Mouse (Mus musculus) frontal cortex, postnatal 36 days (tissue): Measurements from ENCODE around the gene Dnajb11.

ENCODE experiments used
- DNase-seq, 2 experiments: peaks; one replicate each; pipeline ENCODE4 v3.0.0; 2022; ENCODE audit warnings: low spot score in 2 of 2

Gene Dnajb11

DNA sequence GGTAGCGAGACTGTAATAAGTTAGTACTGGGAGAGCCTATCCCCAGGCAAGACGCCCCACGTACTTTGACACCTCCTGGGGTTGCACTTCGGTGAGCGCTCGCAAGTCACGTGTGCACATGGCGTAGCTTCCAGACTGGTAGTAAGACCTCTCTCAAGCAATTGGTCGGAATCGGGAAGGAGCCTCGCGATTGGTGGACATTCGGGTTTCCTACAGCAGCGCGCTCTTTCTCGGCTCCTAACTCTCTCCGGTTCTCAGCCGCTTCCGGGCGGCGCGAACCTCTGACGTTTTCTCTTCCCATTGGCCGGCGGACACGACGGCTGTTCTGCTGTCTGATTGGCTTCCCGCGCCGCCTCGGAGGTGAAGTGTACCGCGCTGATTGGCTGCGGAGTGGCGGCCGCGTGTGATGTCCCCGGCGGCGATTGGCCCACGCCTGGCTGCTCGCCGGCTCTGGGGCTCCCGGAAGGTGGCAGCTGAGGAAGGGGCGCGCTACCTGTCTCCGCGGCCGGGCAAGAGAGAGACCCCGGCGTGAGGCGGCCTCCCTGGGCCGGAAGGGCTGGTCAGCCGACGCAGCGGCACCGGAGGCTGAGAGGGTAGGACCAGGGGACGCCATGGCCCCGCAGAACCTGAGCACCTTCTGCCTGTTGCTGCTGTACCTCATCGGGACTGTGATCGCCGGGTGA, at the start of gene Dnajb11, which contains the start of gene Tbccd1:
Dnajb11 (plus strand) TSS at position 415 of the 683 bp plus-strand sequence.
Tbccd1 (minus strand) TSS at position 239 of the 683 bp plus-strand sequence.
- DNase-seq: peak; percentile 100

DNA sequence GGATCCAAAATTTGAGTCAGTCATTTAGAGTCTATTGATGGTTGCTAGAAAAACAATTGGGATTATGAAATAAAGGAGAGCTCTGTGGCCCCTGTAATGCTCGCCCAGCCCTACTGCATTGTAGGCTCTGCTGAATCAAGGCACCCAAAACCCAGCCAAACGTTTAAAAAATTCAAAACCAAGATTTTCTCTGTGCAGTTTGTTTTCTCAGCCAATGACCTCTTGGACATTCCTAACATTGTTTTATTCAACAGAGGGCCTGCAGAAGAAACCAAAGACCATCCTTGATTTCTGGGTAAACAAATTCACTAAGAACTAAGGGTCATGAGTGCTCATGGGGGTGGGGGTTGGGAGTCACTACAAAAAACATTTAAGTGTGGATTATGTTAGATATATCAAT, 46.2 kb upstream of the Dnajb11 start, which contains the start of gene Crygs:
Crygs (minus strand) TSS at position 101 of the 400 bp plus-strand sequence.
- DNase-seq: no peak

DNA sequence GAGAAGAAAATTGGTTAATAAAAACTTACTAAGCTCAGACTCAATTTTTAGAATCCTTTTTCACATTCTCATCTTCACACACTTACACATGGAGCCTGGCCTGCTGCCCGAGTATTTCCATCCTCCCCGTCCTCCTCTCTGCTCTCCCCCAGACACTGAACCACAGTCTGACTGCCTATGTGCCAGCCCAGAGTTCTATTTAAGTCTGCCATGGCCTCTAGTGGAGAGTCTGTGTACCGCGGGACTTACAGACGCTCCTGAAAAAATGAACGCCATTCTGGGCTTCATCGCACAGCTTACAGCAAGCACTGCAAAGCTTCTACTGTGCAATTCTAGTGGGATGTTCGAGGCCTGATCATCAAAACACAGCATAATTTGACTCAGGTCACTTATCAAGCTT, 36.9 kb upstream of the Dnajb11 start:
- DNase-seq: peak; percentile 58 to 68

DNA sequence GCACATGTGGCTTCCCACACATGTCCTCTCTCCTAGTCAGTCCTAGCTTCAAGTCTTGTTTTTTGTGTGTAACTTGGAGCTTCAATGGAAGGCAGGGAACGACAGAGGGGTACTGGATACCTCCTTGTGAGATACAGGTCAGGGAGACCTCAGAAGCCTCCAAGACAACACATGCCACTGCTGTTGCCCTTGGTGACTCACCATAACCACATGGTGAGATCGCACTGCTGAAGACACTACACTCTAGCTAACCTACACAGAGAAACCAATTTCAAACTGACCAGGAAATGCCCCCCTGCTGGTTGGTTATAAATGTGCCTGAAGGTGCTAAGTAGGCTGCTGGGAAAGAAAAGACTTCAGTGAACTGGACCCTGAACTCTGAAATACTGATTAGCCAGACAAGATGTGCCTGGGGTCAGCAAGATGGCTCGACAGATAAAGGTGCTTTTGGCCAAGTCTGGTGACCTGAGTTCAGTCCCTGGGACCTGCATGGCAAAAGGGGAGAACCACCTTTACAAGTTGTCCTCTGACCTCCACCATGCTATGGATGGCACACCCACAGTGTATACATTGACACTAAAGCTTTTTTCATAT, 24.6 kb upstream of the Dnajb11 start:
- DNase-seq: no peak

DNA sequence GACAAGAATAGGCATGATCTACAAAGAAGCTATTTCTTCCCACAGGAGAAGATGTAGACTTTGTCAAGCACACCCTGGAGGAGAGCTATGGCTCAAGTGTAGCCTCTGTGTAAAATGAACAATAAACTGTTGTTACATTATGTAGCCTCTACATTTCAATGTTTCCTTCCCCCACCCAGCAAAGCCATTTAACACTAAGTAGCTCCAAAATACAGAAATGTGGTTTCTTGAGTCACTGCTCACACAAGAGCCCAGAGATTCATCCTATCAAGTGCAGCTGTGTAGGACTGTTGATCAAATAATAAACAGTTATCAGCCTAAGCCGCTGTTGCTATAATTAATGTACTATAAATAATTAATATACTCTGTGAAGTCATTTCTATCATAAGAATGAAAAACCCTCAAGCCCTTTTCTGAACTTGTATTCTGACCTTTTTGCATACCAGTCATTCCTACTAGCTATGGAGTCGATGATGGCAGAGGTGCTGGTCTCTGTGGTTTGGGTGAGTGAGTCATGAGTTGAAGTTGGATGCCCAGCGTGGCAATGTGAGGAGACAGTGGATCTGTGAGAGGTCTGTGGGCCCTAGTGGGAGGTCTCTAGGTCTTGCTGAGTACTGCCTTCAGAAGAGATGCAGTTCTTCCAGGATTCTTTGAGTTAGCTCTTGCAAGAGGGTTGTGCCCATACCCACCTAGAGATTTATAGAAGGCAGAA, 18.3 kb upstream of the Dnajb11 start:
- DNase-seq: no peak

DNA sequence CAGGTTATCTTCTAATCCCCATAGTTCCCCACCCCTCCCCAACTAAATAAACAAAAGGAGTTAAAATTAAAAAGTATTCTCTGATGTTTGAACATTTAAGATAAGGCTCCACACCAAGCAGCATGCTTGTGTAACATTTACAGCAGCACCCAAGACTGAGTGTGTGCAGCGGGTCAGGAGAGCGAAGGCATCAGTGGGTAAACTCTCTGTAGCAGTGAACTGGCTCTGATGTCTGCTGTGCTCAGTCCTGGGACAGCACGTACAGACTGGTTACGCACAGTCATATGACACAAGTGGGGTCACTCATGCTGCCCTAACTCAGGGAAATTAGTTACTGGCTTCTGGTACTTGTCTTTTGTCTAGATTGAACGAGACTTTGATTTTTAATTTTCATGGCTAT, 14.8 kb upstream of the Dnajb11 start:
- no peak for DNase-seq

DNA sequence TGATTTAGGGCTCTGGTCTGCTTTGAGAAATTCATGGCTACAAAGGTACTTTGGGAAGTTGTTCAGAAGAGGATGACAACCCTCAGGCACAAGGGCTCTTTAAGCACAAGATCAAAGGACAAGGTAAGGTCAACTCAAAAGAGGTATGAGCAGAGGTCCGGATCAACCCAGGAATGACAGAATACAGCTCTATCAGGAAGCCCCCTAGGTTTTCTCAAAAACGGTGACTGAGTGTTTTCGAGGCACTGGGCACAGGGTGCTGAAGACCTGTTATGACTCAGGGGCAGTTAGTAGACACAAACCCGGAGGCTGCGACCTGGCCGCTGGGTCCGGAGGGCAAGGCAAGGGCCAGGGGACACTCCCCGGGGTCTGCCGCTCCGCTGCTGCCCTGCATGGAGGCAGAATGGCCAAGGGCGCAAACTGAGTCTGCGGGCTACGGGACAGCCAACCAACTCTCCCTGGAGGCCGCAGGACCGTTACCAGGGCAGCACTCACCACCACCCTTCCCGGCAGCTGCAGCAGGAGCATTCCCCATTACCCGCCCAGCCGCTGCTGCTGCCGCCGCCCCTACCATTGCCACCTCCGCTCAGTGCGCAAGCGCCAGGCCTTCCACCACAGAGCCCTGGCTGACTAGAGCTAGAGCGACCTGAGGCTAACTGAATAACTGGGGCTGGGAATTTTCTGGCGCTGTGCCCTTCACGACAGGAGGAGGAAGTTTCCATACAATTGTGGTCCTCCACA, 13.4 kb upstream of the Dnajb11 start:
- DNase-seq: peak; percentile 72 to 76

DNA sequence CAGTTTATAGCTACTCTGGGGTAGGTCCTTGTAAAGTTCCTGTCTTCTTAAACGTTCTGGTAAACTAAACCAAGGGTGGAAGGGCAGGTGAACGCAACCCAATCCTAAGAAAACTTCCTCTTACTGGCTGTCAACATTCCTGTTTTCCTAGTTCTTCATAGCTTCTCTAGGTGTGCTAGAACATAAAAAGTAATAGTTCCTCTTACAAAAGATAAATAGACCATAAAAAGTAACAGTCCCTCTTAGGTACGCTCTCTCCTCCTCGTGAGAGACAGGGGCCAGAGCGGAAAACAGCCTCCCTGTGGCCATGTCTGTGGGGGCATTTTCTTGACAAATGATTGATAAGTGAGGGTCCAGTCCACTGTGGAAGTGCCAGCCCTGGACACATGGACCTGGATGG, 12.8 kb upstream of the Dnajb11 start:
- DNase-seq: no peak

DNA sequence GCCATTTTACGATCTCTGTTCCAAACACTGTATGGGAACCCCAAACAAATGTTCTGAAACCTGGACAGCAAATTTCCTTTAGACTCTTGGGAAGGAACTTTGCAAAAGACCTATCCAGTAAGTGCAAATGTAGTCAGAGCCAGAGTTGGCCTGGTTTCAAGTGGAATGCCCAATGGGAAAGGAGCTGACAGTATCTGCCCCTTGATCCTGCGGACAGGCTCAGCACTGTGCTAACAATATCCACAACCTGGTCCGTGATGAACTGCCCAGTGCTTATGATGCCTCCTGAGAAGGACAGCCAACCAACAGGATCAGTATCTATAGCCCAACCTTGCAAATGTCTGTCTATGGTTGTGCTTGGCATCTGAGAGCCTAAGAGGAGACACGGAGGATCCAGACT, 12.2 kb upstream of the Dnajb11 start:
- DNase-seq: no peak

DNA sequence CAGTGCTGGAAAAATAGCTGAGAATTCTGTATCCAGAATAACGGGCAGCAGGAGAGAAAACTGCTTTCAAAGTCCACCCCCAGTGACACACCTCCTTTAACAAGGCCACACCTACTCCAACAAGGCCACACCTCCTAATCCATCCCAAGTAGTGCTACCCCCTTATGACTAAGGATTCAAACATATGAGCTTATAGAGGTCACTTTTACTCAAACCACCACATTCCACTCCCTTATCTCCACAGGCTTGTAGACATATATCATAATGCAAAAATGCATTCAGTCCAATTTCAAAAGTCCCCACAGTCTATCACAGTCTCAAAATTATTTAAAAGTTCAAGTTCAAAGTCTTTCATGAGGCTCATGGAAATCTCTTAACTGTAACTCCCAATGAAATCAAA, 10.0 kb upstream of the Dnajb11 start:
- no peak for DNase-seq

DNA sequence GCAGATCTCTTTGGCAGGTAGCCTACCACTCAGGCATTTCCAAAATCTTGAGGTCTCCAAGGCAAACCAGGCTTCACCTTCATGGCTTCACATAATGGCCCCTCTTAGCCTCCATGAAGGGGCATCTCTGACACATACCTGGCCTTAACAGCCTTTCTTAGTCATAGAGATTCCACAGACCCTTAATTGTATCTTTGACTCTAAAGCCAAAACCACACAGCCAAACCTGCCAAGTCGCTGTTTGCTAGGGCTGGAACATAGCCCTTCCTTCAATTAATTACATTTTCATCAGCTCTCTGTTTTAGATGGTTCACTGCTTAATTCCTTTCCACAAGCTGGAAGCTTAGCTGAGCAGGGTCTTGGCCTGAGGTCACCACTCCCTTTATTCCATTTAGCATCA, 9.3 kb upstream of the Dnajb11 start:
- DNase-seq: no peak

DNA sequence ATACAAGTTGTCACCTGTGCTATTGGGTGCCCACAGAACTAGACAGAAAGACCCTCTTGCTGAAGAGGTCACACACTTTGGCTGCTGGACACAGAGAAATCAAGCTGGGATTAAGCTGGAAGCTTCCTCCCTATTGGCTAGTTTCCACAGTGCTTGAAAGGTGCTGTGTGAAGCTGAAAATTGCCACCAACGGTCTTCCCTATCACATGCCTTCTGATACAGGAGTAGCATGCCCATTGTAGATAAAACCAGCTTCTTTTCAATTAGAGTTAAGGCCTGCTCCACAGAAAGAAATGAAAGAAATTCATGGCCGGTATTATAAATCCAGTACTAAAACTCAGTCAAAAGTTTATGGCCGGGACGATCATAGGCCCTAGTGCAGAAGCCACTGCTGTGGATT, 4.9 kb upstream of the Dnajb11 start:
- DNase-seq: no peak

DNA sequence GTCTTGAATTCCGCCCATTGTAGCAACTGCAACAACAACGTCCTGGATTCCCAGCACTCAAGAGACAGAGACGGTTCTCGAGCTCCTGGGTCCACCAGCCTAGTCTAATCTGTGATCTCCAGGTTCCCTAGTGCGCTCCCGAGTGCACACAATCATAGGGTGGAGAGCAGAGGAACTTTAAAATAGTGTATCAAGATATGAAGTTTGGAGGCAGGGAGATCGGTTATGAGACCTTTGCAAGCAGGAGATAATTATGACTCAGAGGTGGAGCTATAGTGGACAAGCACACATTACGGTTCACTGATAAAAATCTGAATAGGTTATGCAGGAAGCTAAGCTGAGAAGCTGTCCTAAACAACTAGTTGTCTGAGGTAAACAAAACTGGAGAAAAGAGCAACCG, 872 bp upstream of the Dnajb11 start:
- DNase-seq: no peak

DNA sequence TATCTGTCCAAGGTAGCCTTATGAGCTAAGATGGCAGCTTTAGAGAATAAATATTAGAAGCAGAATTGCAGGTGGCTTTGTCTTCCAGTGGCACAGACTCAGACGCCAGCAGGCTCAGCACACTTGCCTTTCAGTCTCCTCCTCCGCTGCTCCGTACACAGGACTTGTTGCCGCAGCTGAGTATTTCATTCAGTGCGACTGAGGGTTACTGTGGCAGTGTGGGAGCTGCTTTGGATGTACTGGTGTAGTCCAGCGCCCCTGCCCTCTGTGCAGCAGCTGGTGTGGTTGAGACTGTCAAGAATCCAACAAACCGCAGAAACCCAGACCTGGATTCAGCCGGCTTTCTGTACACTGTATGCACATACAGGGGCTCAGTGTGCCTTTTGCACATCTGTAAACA, 14.8 kb downstream of the Dnajb11 start:
- no peak for DNase-seq

DNA sequence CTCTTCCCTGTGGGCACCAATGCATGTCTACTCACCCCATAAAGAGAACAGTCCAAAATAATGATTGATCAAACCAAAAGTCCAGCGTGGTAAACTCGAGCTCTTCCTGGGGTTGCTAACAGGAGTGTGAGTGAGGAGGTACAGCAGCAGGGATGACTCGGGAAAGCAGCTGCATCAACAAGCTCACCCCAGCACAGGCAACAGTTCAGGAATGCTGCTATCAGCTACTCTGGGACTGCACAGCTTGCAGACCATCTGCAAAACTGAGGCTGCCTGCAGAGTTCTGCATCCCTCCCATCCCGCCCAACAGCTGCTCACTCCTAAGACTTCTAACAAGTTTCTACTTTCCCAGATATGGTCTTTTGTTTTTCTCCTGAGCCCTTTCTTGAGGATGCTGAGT, 15.7 kb downstream of the Dnajb11 start:
- no peak for DNase-seq

DNA sequence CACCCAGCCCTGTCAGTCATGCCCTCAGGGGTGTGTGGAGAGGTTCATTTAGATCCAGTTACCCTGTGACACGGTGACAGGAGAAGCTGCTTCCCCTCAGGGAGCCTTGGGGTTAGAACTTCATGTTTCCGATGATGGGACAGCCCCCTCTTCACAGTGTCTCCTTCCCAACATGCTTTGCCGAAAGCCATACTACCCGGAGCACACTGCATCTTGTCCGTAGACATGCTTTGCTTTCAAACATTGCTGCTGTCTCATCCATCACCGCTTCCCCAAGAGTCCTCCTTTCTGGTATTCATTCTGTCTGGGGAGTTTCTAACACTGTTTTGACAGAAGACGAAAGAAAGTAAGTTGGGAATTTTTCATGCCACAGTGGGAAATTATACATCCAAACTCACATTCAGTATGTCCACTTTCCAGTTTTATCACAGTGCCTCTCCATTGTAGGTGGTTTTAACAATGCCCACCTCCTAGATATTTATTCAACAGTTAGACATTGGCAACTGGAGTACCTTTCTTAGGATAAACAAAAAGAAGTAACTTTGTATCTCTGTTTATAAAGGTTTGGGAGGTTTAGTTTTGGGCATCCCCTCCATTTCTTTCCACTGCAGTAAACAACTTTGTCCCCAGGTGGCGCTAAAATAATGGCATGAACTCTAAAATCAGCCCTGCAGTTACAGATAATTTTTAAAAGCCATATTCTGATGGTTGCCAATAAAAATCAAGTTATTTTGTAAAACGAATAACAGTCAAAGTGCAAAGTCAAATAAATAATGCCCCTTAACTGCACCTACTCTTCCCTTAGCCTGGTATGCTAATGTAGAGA, 18.8 kb downstream of the Dnajb11 start:
- peak in 1 of 2 experiments; percentile 13 for DNase-seq

DNA sequence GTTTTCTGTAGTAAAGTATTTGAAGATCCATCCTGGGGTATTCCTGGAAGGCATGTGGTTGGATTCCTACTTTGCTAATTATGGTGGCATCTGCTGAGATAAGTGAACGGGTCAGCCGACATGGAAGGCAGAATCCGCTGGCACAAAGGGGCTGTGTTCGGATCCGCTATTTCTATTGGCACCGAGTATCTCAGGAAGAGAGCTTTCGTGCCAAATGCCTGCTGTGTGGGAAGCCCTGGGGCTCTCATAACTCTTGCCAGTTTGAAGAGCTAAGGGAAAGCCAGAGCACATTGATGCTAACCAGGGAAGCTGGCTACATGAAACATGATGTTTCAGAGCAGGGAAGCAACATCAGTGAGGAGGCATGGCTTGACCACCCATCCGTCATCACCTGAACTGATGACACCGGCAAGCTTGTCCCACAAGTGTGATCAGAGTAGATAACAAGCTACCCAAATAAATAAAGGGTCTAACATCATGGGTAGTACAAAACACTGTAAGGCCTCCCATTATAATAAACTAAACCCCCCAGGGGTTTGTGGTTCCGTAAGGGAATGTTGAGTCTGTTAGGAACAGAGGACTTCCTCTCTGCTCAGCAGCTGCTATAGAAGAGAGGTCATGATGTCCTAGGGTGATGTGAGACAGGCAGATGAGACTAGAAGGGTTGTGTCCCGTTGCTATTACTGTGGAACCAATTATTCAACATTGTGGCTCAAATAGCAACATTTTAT, 20.2 kb downstream of the Dnajb11 start:
- no peak for DNase-seq

DNA sequence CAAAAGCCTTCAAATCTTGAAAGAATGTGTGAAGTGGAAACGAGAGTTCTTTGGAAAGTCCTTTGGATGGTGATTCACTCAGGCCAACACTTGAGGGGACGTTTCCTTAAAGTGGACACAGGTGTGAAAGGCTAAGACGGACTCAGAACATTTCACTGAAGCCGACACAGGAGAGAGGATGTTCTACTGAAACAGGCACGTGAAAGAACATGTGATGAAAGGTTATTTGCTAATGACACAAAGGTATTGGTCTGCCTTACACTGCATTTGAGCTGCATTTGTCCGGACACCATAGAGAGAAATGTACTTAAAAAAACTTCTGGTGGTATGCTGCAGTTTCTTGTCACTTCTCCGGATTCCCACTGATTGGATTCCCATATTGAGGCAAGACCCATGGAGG, 21.1 kb downstream of the Dnajb11 start:
- DNase-seq: no peak

DNA sequence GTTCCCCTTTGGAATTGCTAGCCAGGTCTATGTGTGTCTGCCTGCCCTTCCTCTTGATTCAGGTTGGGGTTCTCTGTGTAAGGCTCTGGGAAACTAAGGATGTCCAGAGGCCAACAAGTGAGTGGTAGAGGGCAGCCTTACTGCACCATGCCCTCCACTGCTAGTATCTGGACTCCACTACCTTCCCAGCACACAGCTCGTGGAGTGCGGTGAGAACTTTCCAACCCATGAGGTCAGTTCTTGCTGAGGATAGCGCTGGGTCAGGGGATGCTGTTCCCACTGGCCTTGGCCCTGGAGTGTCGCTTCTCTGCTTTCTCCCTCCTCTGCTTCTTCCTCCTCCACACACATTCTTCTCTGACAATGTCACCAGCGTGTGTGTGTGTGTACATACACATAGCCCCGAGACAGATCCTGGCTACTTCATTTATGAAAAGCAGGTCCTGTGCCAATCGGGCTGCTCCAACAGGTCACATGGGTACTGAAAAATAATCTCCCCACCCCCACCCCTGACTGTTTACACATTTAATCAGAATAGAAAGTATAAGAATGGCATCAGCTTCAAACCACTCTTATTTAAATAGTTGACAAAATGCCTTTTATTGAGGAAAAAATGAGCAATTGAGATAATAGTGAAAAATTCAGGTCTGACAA, 22.4 kb downstream of the Dnajb11 start:
- DNase-seq: no peak

DNA sequence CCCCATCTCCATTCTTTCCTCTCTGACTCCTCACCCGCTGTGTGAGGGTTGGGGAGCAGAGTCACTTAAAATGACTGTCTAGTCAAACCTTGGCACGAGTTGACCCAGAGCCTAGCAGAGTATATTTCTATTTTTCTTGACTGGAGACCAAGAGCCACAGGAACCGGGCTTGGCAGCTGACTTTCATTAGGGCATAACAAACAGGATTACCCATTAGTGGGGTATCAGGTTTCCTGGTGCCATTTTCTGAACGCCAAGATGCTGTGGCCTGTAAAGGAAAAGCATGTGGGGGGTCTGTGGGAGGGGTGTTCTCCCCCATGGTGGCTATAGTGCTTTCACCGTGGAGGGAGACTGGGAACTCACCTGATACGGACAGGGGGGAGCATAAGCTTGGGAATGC, 23.3 kb downstream of the Dnajb11 start:
- DNase-seq: no peak
